Mouse (Mus musculus) bone marrow macrophage, adult 2 months (primary cell): ENCODE measurements around the gene Ano1.

ENCODE experiments used
- CTCF ChIP-seq: IDR thresholded peaks from 2 replicates; pipeline ENCODE4 v1.5.1; 2012; ENCODE audit warnings: low read depth, mild to moderate bottlenecking, low read length, moderate library complexity
- POLR2A ChIP-seq: IDR thresholded peaks from 2 replicates; pipeline ENCODE4 v1.6.1; 2012; ENCODE audit warnings: mild to moderate bottlenecking, low read depth, low read length, borderline replicate concordance

DNA sequence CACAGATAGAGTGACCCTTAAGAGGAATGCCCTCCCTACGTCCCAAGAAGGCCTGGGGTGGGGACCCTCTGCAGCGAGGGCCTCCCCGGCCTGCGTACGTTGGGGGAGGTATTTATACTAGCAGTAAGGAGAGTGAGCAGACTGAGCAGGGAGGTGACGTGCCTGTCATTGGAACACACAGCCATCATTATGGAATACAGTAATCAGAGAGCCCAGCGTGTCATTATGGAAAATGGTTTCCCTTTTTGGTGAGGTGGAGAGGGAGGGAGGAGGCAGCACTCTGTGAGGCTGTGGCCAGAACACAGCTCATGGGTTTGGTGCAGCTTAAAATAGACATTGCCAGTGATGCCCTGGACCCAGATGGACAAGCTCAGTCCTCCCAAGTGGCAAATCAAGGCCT lies 11.1 kb downstream of the Ano1 start:
- TF ChIP-seq CTCF (no peak), POLR2A (no peak)
